Mouse (Mus musculus) kidney, embryonic 15.5 days (tissue): ENCODE measurements around the gene Atrnl1. TPM values are rescaled to one million over a fixed set of nuclear protein-coding genes. Genes with fewer than 3 reads are reported as not detected.

Source experiments
- ATAC-seq: fragments of 200-750 bp; cut with Nextera tagmentation; replicated peaks from 2 replicates; pipeline ENCODE4 v1.8.0; 2017; ENCODE audit warnings: moderate TSS enrichment; ENCODE audit not compliant: low FRiP score
- H3K27ac ChIP-seq: fragments of 300-500 bp; sonication (generic); 2 replicates; pipeline ENCODE4 v1.5.1; 2015; ENCODE audit warnings: mild to moderate bottlenecking, inconsistent platforms
- H3K27me3 ChIP-seq: fragments of 300-500 bp; sonication (generic); 2 replicates; pipeline ENCODE4 v1.6.1; 2015; ENCODE audit warnings: inconsistent platforms
- H3K36me3 ChIP-seq: fragments of 300-500 bp; sonication (generic); 2 replicates; pipeline ENCODE4 v1.6.1; 2015; ENCODE audit warnings: inconsistent platforms
- H3K4me1 ChIP-seq: fragments of 300-500 bp; sonication (generic); 2 replicates; pipeline ENCODE4 v1.6.1; 2015; ENCODE audit warnings: inconsistent platforms
- H3K4me2 ChIP-seq: fragments of 300-500 bp; sonication (generic); 2 replicates; pipeline ENCODE4 v1.6.1; 2015; ENCODE audit warnings: moderate library complexity, mild to moderate bottlenecking, inconsistent platforms
- H3K4me3 ChIP-seq: fragments of 300-500 bp; sonication (generic); replicated peaks from 2 replicates; pipeline ENCODE4 v1.5.1; 2015; ENCODE audit warnings: mild to moderate bottlenecking, inconsistent platforms
- H3K9ac ChIP-seq: fragments of 300-500 bp; sonication (generic); 2 replicates; pipeline ENCODE4 v1.6.1; 2015; ENCODE audit warnings: mild to moderate bottlenecking, inconsistent platforms
- H3K9me3 ChIP-seq: fragments of 300-500 bp; sonication (generic); replicated peaks from 2 replicates; pipeline ENCODE4 v1.6.1; 2016; ENCODE audit warnings: inconsistent platforms
- WGBS: fragments of 180-500 bp; shearing (Covaris S2); methylation state at CpG from one replicate; pipeline ENCODE4 v1.1.7; 2015; ENCODE audit warnings: mixed read lengths; 5-methylcytosine and 5-hydroxymethylcytosine counted together
- polyA plus RNA-seq: library from polyadenylated mRNA; unstranded; fragments of >200 nt; fragmentation: Nextera tagmentation; extraction: Ambion mirVana; gene quantifications from 2 replicates; pipeline ENCODE4 v1.2.1, GENCODE M21; 2015

The Atrnl1 gene
- polyA plus RNA-seq, 1 experiment from 2014 or later = 9.2 TPM

GRCm38 (mm10) chr19:57727009-57727408, 116.2 kb downstream of the Atrnl1 start:
- Histone ChIP-seq H3K9me3 (no peaks in the 10 kb centered on the region), H3K4me3 (no peak overlapping the region), H3K9ac (no peak overlapping the region), H3K4me2 (no peak overlapping the region), H3K4me1 (no peaks in the 10 kb centered on the region), H3K27me3 (no peaks in the 10 kb centered on the region), H3K27ac (no peak overlapping the region), H3K36me3 (peaks cover 23% of the 10 kb centered on the region)
- ATAC-seq = no peak
- 96% methylated on average over 4 of the region's 4 CpGs for WGBS

- Histone ChIP-seq H3K27ac (no peak overlapping the region), H3K4me2 (no peak overlapping the region), H3K36me3 (peaks cover 42% of the 10 kb centered on the region), H3K4me3 (no peak overlapping the region), H3K27me3 (no peaks in the 10 kb centered on the region), H3K9ac (no peak overlapping the region), H3K4me1 (no peaks in the 10 kb centered on the region), H3K9me3 (no peaks in the 10 kb centered on the region)
- WGBS = 90% methylated on average over 3 of the region's 3 CpGs
- ATAC-seq = no peak
Observed at GRCm38 (mm10) chr19:57737475-57737874, 126.6 kb downstream of the Atrnl1 start.

- H3K4me3 ChIP-seq = no peak overlapping the region
- ATAC-seq = no peak
- no peaks in the 10 kb centered on the region for H3K4me1 ChIP-seq
- no peaks in the 10 kb centered on the region for H3K27me3 ChIP-seq
- H3K9ac ChIP-seq = no peak overlapping the region
- H3K27ac ChIP-seq = no peak overlapping the region
- no peaks in the 10 kb centered on the region for H3K9me3 ChIP-seq
- peaks cover 17% of the 10 kb centered on the region for H3K36me3 ChIP-seq
- H3K4me2 ChIP-seq = no peak overlapping the region
- WGBS = 57% methylated on average over 9 of the region's 9 CpGs
Observed at GRCm38 (mm10) chr19:57745579-57745978, 134.7 kb downstream of the Atrnl1 start.

GRCm38 (mm10) chr19:57746553-57746952, 135.7 kb downstream of the Atrnl1 start:
- WGBS = 86% methylated on average over 11 of the region's 11 CpGs
- H3K9ac ChIP-seq = no peak overlapping the region

GRCm38 (mm10) chr19:57752189-57752588, 141.4 kb downstream of the Atrnl1 start:
- no peak overlapping the region for H3K9ac ChIP-seq
- H3K36me3 ChIP-seq = peaks cover 26% of the 10 kb centered on the region
- no peak overlapping the region for H3K27ac ChIP-seq
- no peaks in the 10 kb centered on the region for H3K9me3 ChIP-seq
- H3K27me3 ChIP-seq = no peaks in the 10 kb centered on the region
- no peak overlapping the region for H3K4me2 ChIP-seq
- H3K4me3 ChIP-seq = no peak overlapping the region
- no peaks in the 10 kb centered on the region for H3K4me1 ChIP-seq
- 92% methylated on average over 14 of the region's 14 CpGs for WGBS
- no peak for ATAC-seq

More at GRCm38 (mm10) chr19:57746553-57746952, 135.7 kb downstream of the Atrnl1 start:
- no peaks in the 10 kb centered on the region for H3K9me3 ChIP-seq
- H3K27me3 ChIP-seq = no peaks in the 10 kb centered on the region
- no peak overlapping the region for H3K27ac ChIP-seq
- ATAC-seq = no peak
- no peaks in the 10 kb centered on the region for H3K4me1 ChIP-seq
- H3K4me3 ChIP-seq = no peak overlapping the region
- H3K4me2 ChIP-seq = no peak overlapping the region
- H3K36me3 ChIP-seq = peaks cover 17% of the 10 kb centered on the region

- peaks cover 19% of the 10 kb centered on the region for H3K36me3 ChIP-seq
- 84% methylated on average over 2 of the region's 2 CpGs for WGBS
- no peak overlapping the region for H3K4me2 ChIP-seq
- H3K4me3 ChIP-seq = no peak overlapping the region
- no peaks in the 10 kb centered on the region for H3K4me1 ChIP-seq
- no peak overlapping the region for H3K27ac ChIP-seq
- no peak overlapping the region for H3K9ac ChIP-seq
- no peak for ATAC-seq
- no peaks in the 10 kb centered on the region for H3K9me3 ChIP-seq
- H3K27me3 ChIP-seq = no peaks in the 10 kb centered on the region
Observed at GRCm38 (mm10) chr19:57762526-57762925, 151.7 kb downstream of the Atrnl1 start.

GRCm38 (mm10) chr19:57764576-57765371, 153.9 kb downstream of the Atrnl1 start:
- H3K4me1 ChIP-seq = no peaks in the 10 kb centered on the region
- ATAC-seq = no peak
- H3K4me3 ChIP-seq = no peak overlapping the region
- no peaks in the 10 kb centered on the region for H3K27me3 ChIP-seq
- H3K27ac ChIP-seq = no peak overlapping the region
- H3K36me3 ChIP-seq = peaks cover 15% of the 10 kb centered on the region
- no peaks in the 10 kb centered on the region for H3K9me3 ChIP-seq
- H3K9ac ChIP-seq = no peak overlapping the region
- 85% methylated on average over 16 of the region's 16 CpGs for WGBS
- no peak overlapping the region for H3K4me2 ChIP-seq

- Histone ChIP-seq H3K9ac (no peak overlapping the region), H3K4me1 (no peaks in the 10 kb centered on the region), H3K4me3 (no peak overlapping the region), H3K27me3 (no peaks in the 10 kb centered on the region), H3K9me3 (no peaks in the 10 kb centered on the region), H3K36me3 (no peaks in the 10 kb centered on the region), H3K4me2 (no peak overlapping the region), H3K27ac (no peak overlapping the region)
- ATAC-seq = no peak
- WGBS = 76% methylated on average over 2 of the region's 2 CpGs
Observed at GRCm38 (mm10) chr19:57767051-57767450, 156.2 kb downstream of the Atrnl1 start.

- H3K4me1 ChIP-seq = no peaks in the 10 kb centered on the region
- H3K9me3 ChIP-seq = no peaks in the 10 kb centered on the region
- 91% methylated on average over 11 of the region's 11 CpGs for WGBS
- no peak overlapping the region for H3K4me3 ChIP-seq
- no peak overlapping the region for H3K4me2 ChIP-seq
- no peaks in the 10 kb centered on the region for H3K36me3 ChIP-seq
- no peaks in the 10 kb centered on the region for H3K27me3 ChIP-seq
- ATAC-seq = no peak
- H3K9ac ChIP-seq = no peak overlapping the region
- no peak overlapping the region for H3K27ac ChIP-seq
Observed at GRCm38 (mm10) chr19:57768661-57769060, 157.8 kb downstream of the Atrnl1 start.

GRCm38 (mm10) chr19:57782366-57783089, 171.7 kb downstream of the Atrnl1 start:
- ATAC-seq = no peak
- Histone ChIP-seq H3K4me1 (no peaks in the 10 kb centered on the region), H3K27me3 (no peaks in the 10 kb centered on the region), H3K36me3 (peaks cover 10% of the 10 kb centered on the region; the same call in 1 of the 2 replicates), H3K9ac (no peak overlapping the region), H3K4me2 (no peak overlapping the region), H3K4me3 (no peak overlapping the region), H3K27ac (no peak overlapping the region), H3K9me3 (no peaks in the 10 kb centered on the region)
- WGBS = 86% methylated on average over 3 of the region's 3 CpGs

GRCm38 (mm10) chr19:57786699-57787098, 175.9 kb downstream of the Atrnl1 start:
- Histone ChIP-seq H3K4me1 (no peaks in the 10 kb centered on the region), H3K9me3 (no peaks in the 10 kb centered on the region), H3K36me3 (peaks cover 9% of the 10 kb centered on the region; the same call in 1 of the 2 replicates), H3K9ac (no peak overlapping the region), H3K27me3 (no peaks in the 10 kb centered on the region), H3K4me2 (no peak overlapping the region), H3K27ac (no peak overlapping the region), H3K4me3 (no peak overlapping the region)
- peak; percentile 56 for ATAC-seq
- WGBS = 59% methylated on average over 5 of the region's 5 CpGs

- no peaks in the 10 kb centered on the region for H3K27me3 ChIP-seq
- no peaks in the 10 kb centered on the region for H3K9me3 ChIP-seq
- H3K4me1 ChIP-seq = peaks cover 14% of the 10 kb centered on the region
- H3K4me3 ChIP-seq = no peak overlapping the region
- no peak overlapping the region for H3K4me2 ChIP-seq
- peak overlapping the region; percentile 81 for H3K27ac ChIP-seq
- WGBS = 64% methylated on average over 9 of the region's 9 CpGs
- H3K36me3 ChIP-seq = peaks cover 6% of the 10 kb centered on the region
- no peak overlapping the region for H3K9ac ChIP-seq
- 0 out of 2 replicates have a peak, but pooled peaks have one; percentile 25 for ATAC-seq
Observed at GRCm38 (mm10) chr19:57802207-57802606, 191.4 kb downstream of the Atrnl1 start.
